Mouse (Mus musculus): ENCODE results near the gene Samd3.

- no peak for TF ChIP-seq CTCF (IDR thresholded peaks at IDR 0.05; ENCODE audit: borderline replicate concordance, insufficient read depth, low read depth, low read length)
- no peak for TF ChIP-seq POLR2A (IDR thresholded peaks at IDR 0.05; ENCODE audit: borderline replicate concordance, insufficient read depth, low read length)
Observed at GRCm38 (mm10) chr10:26202708-26203368, 26.7 kb upstream of the Samd3 start.
